Mouse (Mus musculus): ENCODE data around the gene Fhit.

Gene Fhit

DNA sequence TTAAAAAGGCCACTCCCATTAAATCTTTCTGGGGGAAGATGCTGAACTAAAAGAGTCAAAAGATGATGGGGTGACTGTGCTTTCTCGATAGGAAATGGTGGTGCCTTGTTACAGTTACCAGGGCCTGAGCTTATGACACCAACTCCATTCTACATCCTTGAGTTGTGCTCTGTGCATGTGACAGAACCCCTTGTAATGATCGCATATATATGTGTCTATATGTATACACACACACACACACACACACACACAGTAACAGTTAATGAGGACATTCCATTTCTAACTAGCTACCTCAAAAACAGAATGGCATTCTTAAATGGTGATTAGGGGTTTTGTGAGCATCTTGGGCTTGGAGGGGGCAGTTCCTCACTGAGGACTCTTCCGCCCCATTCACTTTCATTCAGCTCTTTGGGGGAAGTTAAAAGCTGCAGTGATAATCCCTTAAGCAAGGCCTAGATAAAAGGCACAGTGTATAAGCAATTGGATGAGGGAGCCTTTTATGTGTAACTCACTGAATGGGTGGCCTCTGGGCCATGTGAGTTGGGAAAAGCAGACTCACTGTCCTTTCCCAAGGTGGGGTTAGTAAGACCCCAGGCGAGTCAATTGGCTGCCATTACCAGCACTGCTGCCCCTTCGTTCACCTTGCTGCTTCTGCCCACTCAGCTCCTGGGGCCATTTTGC is 449.9 kb downstream of the Fhit start:
- in situ Hi-C loops (cut with MboI, MseI) = no loop called here

DNA sequence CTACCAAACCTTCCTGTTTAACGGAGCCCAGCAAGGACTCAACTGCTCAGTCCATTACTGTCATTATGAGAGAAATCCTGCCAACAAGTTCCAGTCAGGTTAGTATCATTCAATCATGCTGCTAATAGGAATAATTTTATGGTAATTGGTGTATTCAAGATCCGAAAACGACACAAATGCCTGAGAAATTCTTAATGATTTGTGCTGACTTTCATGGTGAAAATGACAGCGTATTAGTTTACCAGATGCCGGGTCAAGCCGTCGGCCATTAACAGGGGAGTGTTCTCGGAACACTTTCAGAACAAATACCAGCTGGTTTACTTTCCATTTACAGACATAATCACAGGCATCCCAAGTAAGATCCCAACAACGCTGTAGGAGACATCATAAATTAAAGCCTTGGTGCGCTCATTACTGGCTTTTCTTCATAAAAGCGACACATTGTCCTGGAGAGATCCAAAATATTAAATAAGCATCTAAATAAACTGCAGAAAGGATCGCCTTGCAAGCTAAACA is 451.0 kb downstream of the Fhit start:
- in situ Hi-C loops (cut with MboI, MseI) = no loop called here

DNA sequence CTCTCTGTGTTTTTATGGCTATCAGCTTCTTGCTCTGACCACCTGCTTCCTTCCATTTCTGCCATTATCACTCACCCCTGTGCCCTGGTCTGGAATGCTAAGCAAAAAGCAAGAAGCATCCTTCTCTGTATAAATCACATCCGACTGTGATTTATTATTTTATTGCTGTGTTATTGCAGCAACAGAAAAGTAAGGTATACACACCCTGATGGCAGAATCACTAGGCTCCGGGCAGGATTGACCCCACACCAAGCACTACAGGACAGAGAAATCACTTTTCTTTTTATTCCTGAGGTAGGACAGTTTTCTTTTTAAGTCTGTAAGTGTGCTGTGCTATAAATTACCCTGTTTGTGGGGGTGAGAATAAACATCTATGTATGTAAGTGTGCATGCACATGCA is 460.1 kb downstream of the Fhit start:
- in situ Hi-C loops (cut with MboI, MseI) = no loop called here

DNA sequence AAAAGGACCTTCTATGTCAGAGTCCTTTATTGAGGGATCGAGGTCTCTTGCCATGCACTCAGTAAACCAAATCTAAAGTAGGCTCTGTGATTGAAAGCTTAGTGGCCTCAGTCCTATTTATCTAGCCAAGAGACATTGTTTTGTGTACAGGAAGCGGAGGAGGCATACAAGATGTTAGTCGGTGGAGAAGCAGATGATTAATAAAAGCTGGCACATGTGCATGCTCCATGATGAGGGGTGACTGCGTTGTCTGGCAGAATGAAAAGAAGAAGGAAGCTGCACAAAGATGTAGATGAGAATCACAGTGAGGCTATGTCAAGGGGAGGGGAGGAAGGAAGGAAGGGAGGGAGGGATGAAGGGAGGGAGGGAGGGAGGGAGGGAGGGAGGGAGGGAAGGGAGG is 481.8 kb downstream of the Fhit start:
- in situ Hi-C loops (cut with MboI, MseI) = no loop called here

DNA sequence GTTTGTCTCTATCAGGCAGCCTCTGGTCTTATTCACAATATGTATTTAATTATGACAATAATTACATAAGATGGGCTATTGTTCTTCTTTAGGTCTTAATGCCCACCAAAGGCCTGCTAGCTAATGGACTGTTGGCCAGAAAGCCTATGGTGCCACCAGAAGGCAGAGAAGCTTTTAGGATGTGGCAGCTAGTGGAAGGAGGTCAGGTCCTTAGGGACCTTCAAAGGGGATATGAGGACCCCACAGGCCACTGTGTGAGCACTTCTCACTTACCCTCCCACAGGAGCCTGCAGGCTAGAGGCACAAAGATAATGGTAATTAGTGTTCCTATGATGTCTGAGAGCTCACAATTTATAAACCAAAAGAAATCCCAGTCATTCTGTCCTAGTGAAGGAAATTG is 482.2 kb downstream of the Fhit start:
- in situ Hi-C loops (cut with MboI, MseI) = loop anchor here (10.0 kb wide), 1 partner anchor 215 kb away; no protein-coding TSS in a partner anchor

DNA sequence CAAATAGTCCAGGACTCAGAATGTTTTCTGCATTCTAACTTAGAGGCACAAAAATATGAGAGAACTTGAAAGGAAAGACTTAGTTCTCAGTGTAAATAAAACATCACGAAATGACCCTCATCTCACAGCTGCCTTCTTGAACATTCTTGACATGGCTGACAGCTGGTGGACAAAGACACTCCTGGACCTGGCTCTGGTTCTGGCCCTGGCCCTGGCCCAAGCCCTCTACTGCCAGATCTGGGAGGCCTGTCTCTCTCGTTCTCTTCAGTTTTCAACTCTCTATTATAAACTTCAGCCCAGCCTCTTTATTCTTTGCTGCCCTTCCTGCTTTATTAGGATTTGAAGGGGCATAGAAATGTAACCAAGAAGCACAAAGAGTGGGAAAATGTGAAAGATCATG is 484.2 kb downstream of the Fhit start:
- in situ Hi-C loops (cut with MboI, MseI) = loop anchor here (10.0 kb wide), 1 partner anchor 213 kb away; no protein-coding TSS in a partner anchor

DNA sequence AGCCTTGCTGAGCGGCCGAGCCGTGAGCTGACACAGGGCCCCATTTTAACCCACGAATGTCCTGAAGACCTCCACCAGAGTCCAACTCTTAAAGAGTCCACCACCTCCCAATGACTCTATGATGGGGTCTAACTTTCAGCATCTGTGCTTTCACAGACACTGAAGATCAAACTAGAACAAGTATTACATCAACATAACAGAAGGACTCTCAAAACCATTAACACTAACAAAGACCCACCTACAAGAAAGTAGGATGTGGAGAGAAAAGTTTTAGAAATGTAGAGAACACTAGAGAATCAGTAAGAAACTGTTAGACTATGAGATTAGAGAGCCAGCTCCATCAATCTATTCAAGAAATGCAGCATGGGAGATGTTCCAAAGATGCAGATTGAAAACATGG is 501.6 kb downstream of the Fhit start:
- in situ Hi-C loops (cut with MboI, MseI) = no loop called here

DNA sequence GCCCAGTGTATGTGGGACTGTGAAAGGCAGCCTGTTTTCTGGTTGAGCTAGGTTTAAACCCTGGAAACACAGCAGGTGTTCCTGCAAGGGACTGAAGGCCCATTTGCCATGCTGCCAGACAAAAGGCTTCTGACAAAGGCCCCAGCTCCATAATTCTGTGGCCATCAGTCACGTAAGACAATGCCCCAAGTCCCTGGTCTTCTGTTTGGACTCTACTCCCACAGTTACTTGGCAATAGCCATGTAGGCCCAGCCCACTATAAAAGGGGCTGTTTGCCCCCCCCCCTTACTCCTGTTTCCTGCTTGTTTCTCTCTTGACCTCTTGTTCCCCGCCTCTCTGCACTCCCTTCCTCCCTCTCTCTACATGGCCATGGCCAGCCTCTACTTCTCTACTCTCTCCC is 502.5 kb downstream of the Fhit start:
- in situ Hi-C loops (cut with MboI, MseI) = no loop called here

DNA sequence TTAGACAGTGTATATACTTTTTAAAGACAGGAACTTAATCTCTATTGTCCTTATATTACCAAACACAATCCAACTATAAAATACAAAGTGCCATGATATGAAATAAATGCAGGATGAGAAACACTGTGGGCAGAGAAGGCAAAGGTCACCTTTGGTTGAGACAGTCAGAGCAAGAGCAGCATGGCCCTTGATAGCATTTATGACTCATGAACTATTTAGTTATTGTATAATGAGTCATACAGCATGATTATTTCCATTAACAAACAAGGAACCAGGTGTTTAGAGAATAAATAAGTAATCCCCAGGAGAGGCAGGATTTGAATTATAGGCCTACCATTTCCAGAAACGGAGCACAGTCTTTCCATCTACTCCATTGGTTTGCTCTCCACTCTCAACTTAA is 503.6 kb downstream of the Fhit start:
- in situ Hi-C loops (cut with MboI, MseI) = no loop called here

DNA sequence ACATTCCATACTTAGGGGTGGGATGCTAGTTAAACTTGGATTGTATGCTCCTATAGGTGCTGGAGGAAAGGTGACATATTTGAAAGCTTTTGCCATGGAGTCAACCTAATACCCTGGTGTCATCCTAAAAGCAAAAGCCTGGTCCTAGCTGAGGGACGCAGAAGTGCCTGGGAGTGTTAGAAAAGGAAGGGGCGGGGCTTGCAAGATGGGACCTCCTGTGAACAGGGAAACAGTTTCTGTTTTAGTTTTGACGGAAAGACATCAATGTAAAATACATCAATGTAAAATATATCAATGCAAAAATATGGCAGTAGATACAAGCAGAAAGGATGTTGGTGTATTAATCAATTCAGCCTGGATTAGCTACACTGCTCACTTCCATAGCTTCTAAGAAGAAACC is 504.5 kb downstream of the Fhit start:
- in situ Hi-C loops (cut with MboI, MseI) = no loop called here

DNA sequence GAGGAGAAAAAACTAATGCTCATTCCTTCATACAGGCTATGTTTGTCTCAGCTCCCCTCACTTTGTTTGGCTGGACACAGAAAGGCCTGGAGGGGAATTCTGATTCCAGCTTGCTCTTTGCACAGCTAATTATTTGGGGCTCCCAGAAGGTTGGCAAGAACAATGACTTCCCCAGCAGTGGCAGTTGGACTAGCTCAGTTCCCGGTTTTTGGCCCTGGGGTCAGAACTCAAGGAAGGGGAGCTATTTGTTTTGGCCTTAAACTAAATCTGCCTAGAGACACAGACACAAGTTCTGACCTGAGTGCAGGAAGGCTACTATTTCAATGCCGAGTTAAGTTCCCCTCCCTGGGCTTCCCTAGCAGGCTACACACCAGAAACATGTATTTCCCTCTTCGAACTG is 506.0 kb downstream of the Fhit start:
- in situ Hi-C loops (cut with MboI, MseI) = no loop called here

DNA sequence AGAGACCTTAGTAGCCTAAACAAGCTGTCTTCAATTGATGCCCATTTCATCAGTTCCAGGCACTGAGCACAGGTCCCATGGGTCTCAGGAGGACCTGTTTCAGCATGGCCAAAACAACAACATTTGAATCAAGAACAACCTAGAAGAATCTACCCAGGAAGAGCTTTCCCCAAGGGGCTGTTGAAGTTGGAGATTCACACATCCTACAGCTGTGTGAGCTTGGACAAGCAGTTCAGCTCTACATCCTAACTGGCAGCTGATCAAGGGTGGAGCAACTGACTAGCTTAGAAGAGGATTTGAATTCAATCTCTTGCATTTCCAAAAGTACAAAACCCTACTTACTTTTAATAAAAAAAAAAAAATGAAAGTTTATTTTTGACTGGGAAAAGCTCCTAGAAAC is 514.0 kb downstream of the Fhit start:
- in situ Hi-C loops (cut with MboI, MseI) = loop anchor here (25.0 kb wide), 1 partner anchor 1089 kb away; no protein-coding TSS in a partner anchor

DNA sequence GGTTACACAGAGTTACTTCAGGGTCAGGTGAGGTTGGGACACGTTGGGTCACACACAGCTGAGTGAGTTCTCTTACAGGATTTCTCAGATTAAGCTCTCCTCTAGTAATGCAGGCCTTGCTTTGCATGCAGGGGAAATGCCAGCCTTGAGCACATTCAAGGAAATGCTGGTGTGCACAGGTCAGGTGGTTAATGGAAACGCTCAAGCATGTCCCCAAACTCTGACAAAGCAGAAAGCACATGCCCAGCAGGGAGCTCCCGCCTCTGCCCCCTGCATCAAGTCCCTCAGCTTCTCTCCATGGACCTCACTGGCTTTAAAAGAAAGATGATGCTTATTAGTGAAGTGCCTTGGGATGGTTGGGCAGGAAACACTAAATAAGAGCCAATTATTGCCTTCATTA is 530.1 kb downstream of the Fhit start:
- in situ Hi-C loops (cut with MboI, MseI) = loop anchor here (25.0 kb wide), 1 partner anchor 1106 kb away; no protein-coding TSS in a partner anchor

DNA sequence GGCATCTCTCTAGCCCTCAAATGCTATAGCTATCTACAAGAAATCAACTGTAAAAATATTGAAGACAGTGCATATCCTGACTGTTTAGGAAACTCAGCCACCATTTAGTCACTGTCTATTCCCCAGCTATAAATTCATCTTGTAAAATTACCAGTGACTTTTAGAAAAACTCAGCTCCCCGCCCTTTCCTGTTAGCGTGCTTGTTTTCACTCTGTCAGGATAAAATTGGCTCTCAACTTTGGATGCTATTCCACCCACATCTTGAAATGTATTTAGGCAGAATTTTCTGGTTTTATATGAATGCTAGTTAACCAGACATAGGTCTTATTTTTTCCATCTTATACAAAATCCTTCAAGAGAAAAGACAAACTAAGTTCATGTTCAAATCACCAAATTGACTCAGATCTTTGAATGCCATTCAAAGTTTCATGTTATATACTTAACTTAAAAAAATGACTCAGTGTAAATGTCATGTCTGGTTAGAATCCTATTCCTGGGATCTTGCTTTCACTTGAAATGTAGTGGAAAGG is 530.9 kb downstream of the Fhit start:
- in situ Hi-C loops (cut with MboI, MseI) = loop anchor here (25.0 kb wide), 1 partner anchor 1106 kb away; no protein-coding TSS in a partner anchor

DNA sequence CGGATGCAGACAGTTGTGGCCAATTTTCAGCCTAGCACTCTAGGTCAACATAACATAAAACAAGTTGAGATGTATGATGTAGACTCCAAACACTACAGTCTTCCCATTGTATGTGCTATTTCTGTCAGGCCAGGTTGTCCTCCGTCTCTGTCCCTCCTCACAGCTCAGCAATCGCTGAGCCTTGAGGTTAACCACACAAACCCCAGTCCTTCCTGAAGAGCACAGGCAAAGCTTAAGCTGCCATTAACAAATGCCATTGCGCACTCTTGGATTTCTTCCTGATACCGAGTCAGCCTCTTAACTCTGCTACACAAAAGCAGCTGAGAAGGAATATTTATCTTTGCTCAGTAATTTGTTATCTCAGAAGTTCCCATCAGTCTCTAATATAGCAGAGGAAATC is 568.4 kb downstream of the Fhit start:
- in situ Hi-C loops (cut with MboI, MseI) = no loop called here

DNA sequence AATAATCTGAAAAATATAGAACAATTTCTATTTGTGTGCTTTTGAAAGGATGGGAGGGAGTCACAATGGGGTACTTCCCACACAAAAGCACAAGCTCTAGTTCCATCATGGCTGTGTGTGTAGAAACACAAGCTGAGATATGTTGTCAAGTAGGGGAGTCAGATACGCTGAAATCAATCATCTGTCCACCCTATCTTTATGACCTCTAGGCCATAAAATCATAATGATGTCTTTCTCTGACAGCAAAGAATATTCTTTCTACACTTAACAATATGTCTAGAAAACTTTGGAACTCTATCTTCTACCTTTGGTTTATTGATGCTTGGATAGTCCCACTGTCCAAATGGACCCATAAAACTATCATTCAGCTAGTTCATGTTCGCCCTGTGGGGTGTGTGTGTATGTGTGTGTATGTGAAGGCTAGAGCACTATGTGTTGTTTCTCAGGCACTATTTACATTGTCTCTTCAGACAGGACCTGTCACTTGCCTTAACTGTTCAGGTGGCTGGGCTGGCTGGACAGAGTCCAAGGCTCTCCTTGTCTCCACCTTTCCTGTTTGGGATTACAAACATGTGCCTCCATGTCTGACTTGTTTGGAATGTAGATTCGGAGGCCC is 592.8 kb downstream of the Fhit start:
- in situ Hi-C loops (cut with MboI, MseI) = no loop called here

DNA sequence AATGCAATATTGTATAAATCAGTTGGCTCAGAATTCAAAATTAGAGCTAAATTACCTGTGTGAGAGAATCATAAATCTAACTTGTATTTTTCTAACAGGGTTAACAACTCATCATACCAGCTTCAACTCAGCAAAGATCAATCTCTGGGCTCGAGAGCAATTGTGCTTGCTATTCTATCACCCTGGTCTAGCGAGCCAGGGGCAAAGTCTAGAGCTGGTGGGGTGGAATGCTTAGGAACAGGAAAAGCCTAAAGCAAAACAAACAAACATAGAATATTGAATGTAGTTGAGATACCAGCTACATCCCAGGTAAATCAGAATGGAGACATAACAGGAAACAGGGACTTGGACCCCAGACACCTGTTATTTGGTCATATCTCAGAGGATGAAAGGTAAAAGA is 594.1 kb downstream of the Fhit start:
- in situ Hi-C loops (cut with MboI, MseI) = no loop called here

DNA sequence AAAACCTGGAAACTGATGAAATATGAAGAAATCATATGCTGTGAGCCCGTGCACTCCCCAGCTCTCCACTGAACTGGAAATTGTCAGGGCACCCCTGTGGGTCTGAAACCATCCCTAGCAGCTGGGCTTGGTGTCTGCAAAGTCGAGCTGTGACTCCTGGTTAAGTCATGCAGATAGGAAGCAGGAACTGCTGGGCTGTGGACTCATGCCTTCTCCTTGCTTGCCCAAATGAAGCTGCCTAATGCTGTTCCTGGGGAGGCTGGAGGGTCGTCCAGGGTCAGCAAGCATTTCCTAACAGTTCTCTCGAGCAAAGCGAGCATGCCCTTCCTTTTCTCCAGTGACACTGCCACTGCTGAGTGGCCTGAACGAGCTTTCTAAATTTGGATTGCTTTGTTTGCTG is 607.1 kb downstream of the Fhit start:
- in situ Hi-C loops (cut with MboI, MseI) = no loop called here

DNA sequence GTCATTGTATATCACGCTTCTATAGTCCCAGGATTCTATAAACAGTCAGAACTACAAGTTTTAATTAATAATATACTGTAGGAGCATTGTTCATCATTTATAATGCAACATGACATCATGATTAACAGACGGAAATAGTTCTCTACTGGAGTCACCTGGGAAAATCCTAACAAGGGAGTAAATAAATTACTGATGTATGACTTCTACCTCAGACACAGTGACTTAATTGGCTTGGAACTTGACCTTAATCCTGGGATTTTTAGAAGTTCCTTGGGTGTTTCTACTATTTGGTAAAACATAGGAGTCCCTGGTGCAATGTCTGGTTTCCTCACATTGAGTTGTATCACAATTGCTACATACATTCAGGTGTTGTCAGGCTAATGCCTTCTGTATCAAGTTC is 613.2 kb downstream of the Fhit start:
- in situ Hi-C loops (cut with MboI, MseI) = loop anchor here (10.0 kb wide), 1 partner anchor 1544 kb away; no protein-coding TSS in a partner anchor

DNA sequence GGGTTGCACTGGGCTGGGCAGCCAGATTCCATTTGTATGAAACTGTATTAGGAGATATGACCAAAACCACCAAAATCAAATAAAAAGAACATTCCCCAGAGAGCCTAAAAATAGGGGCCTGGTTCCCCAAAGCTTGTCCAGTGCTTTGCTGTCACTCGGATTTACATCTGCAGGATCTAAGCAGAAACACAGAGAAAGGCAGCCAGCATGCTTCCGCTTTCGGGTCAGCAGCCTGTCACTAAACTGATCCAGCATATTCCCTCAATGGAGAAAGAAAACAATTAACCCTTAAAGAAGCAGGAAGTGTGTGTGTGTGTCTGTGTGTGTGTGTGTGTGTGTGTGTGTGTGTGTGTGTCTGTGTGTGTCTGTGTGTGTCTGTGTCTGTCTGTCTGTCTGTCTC is 615.9 kb downstream of the Fhit start:
- in situ Hi-C loops (cut with MboI, MseI) = loop anchor here (10.0 kb wide), 1 partner anchor 1541 kb away; no protein-coding TSS in a partner anchor

DNA sequence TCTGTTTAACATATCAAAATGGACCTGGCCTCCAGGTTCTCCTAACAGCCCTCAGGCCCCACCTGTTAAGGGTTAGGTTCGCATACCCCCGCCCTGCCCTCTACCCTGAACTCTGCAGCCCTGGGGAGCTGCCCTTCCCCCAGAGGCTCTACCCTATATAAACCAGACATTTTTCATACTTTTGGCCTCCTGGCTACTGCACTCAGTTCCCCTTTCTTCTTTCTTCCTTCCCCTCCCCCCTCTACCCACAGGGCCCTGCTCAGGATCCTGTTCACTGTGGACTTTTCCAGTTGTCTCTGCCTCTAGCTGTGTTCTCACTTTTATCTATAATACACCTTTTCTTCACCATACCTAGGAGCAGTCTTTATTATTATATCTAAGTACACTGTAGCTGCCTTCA is 627.0 kb downstream of the Fhit start:
- in situ Hi-C loops (cut with MboI, MseI) = loop anchor here (10.0 kb wide), 1 partner anchor 1790 kb away; no protein-coding TSS in a partner anchor

DNA sequence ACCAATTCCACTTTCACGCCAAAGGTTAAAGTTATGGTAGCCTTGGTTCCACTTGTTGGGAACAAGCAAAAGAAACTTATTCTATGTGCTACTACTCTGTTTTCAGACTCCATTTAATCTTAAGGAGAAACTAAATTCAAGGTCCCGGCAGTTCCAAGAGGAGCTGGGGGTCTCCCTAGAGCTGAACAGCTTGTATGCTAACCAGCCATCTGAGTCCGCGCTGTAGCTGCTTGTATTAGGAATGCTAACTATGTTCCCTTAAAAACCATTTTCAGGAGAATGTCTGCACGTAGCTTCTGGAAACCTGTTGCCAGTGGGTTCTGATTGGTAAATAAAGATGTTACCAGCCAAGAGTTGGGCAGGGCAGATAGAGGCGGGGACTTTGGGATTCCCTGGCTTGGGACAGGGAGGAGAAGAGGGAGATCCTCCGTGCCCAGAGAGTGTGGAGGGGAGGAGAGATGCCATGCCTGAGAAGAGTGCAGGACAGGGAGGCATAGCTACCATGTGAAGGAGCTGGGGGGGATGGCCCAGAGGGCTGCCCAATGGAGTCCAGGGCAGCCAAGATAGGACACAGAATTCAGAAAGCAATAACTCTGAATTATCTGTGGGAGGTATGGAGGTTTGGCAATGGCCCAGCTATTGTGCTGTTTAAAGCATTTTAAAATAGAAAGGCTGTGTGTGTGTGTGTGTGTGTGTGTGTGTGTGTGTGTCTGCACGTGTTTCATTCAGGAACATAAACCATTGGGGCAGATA is 629.9 kb downstream of the Fhit start:
- in situ Hi-C loops (cut with MboI, MseI) = loop anchor here (10.0 kb wide), 1 partner anchor 1793 kb away; no protein-coding TSS in a partner anchor

Measured in T-helper 1 cell (primary cell).